Mouse (Mus musculus): Measurements from ENCODE around the gene Epha4. TPM values are rescaled to one million over a fixed set of nuclear protein-coding genes. Genes with fewer than 3 reads are reported as not detected.

Epha4 gene
- polyA plus RNA-seq, 1 experiment from 2014 or later: 28.8 TPM

DNA sequence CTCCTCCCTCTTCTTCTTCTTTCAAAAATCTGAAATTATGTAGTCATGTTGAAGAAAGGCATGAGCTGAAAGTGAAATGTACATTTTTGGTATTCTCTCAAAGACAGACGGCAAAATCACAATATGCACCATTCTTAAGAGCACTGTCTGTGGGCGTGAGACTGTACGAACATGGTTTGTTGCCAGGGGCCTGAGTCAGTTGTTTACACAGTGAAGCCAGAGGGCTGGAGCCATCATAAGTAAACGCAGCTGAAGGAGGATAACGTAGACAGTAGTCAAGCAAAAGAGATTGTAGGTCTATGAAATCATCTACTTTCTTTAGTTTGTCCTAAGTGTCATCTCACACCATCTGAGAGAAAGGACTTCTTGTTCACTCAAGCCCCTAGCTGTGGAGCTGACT lies 21.0 kb upstream of the Epha4 start:
- H3K9me3 ChIP-seq (replicated peaks; ENCODE audit: control insufficient read depth, low read length): no peaks in the 10 kb centered on the region
- no peaks in the 10 kb centered on the region for H3K36me3 ChIP-seq (replicated peaks; ENCODE audit: control insufficient read depth, insufficient read depth, low read depth, low read length)
- H3K4me1 ChIP-seq (ENCODE audit: control insufficient read depth, insufficient read depth, low read length): no peaks in the 10 kb centered on the region
- H3K27ac ChIP-seq (replicated peaks; ENCODE audit: low read depth, low read length): no peak overlapping the region
- 80% methylated on average over 5 of the region's 5 CpGs for WGBS
- no peak overlapping the region for H3K4me2 ChIP-seq (ENCODE audit: low read depth, low read length)
- DNase-seq (ENCODE audit: low spot score) (no peak), ATAC-seq (replicated peaks; ENCODE audit: insufficient number of reproducible peaks, low FRiP score, low TSS enrichment, low read depth) (no peak)
- H3K9ac ChIP-seq (replicated peaks; ENCODE audit: low read length): no peak overlapping the region
- no peak overlapping the region for H3K4me3 ChIP-seq (ENCODE audit: low read depth, low read length)
- no peaks in the 10 kb centered on the region for H3K27me3 ChIP-seq (ENCODE audit: control insufficient read depth, insufficient read depth, low read length)

DNA sequence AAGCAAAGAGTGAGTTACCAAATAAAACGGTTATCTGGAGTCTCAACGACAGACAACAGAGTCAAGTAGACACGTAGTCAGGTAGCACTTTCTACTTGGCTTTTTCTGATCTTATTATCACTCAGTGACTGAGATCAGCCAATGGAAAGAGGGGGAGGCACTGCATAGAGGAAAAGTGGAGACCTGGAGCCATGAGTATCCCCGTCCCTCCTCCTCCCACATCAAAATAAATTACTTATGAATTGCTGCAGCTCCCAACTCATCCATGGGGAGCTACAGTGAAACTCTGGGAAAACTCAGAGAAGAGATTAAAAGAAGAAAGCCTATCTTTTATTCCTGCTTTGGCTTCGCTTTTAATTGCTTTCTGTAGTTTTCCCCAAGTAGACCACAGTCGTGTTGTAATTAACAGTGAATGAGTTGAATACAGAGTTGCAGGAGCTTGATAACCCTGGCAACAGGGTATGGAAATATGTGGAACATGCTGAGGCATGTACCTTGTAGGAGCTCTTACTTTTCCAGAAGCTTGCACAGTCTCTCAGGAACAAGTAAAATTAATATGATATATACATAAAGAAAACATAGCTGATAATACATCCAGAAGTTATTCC lies 17.8 kb upstream of the Epha4 start:
- Histone ChIP-seq H3K27ac (replicated peaks; ENCODE audit: low read depth, low read length) (no peak overlapping the region), H3K9me3 (replicated peaks; ENCODE audit: control insufficient read depth, low read length) (no peaks in the 10 kb centered on the region), H3K9ac (replicated peaks; ENCODE audit: low read length) (no peak overlapping the region), H3K4me3 (ENCODE audit: low read depth, low read length) (no peak overlapping the region), H3K4me1 (ENCODE audit: control insufficient read depth, insufficient read depth, low read length) (no peaks in the 10 kb centered on the region), H3K36me3 (replicated peaks; ENCODE audit: control insufficient read depth, insufficient read depth, low read depth, low read length) (no peaks in the 10 kb centered on the region), H3K27me3 (ENCODE audit: control insufficient read depth, insufficient read depth, low read length) (no peaks in the 10 kb centered on the region), H3K4me2 (ENCODE audit: low read depth, low read length) (no peak overlapping the region)
- no peak for DNase-seq (ENCODE audit: low spot score)
- 41% methylated on average over 6 of the region's 6 CpGs for WGBS
- no peak for ATAC-seq (replicated peaks; ENCODE audit: insufficient number of reproducible peaks, low FRiP score, low TSS enrichment, low read depth)

DNA sequence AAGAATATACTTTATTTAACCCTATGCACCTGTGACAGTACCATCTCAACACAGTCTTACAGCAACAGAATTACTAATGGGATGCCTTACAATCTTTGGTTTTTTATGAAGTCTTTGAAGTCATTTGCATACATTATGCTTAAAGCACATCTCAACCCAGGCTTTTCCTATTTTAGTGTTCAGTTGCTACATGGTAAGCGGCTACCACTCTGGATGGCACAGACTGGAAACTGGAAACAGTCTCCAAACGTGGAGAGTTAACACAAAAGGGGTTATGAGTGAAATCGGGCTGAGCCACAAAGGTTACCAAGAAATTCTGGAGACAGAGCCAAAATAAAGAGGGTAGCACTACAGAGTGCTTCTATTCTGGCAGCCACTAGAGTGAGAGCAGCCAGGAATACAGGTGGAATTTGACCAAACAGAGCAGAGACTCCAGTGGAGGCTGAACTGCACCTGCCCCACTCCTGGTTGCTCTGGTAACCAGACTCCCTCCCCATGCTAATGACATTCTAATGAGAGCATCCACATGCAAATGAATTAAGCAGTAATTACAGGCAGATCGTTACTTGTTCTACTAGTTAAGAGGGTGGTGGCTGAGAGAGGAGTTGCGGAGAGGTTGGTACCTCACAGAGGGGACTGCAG lies 17.2 kb upstream of the Epha4 start:
- 49% methylated on average over 5 of the region's 5 CpGs for WGBS
- no peak overlapping the region for H3K4me2 ChIP-seq (ENCODE audit: low read depth, low read length)
- ATAC-seq (replicated peaks; ENCODE audit: insufficient number of reproducible peaks, low FRiP score, low TSS enrichment, low read depth): no peak

DNA sequence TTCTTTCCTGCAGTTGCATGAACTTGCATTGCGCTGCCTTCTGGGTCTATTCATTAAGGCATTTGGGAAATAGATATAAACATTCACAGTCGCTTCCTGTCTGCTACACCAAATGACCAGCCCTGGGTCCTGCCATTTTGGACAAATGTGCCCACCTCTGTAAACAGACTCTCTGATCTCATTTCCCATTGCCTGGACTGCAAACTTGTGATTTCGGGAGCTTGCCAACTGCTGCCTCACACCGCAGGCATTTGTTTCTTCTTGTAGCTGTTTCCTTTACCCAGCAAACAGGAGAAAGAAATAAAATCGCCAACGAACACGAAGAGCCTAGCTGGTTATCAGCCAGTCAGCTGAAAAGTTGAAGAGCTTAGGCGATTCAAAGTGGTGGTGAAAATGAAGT lies 10.2 kb upstream of the Epha4 start:
- no peak overlapping the region for H3K9ac ChIP-seq (replicated peaks; ENCODE audit: low read length)
- WGBS: 85% methylated on average over 8 of the region's 8 CpGs
- H3K4me1 ChIP-seq (ENCODE audit: control insufficient read depth, insufficient read depth, low read length): no peaks in the 10 kb centered on the region
- H3K27me3 ChIP-seq (ENCODE audit: control insufficient read depth, insufficient read depth, low read length): no peaks in the 10 kb centered on the region
- H3K4me2 ChIP-seq (ENCODE audit: low read depth, low read length): no peak overlapping the region
- H3K27ac ChIP-seq (replicated peaks; ENCODE audit: low read depth, low read length): no peak overlapping the region
- no peaks in the 10 kb centered on the region for H3K36me3 ChIP-seq (replicated peaks; ENCODE audit: control insufficient read depth, insufficient read depth, low read depth, low read length)
- no peak overlapping the region for H3K4me3 ChIP-seq (ENCODE audit: low read depth, low read length)
- H3K9me3 ChIP-seq (replicated peaks; ENCODE audit: control insufficient read depth, low read length): no peaks in the 10 kb centered on the region
- no peak for ATAC-seq (replicated peaks; ENCODE audit: insufficient number of reproducible peaks, low FRiP score, low TSS enrichment, low read depth)
- DNase-seq (ENCODE audit: low spot score): no peak

More for the DNA sequence above, 17.2 kb upstream of the Epha4 start:
- Histone ChIP-seq H3K36me3 (replicated peaks; ENCODE audit: control insufficient read depth, insufficient read depth, low read depth, low read length) (no peaks in the 10 kb centered on the region), H3K4me1 (ENCODE audit: control insufficient read depth, insufficient read depth, low read length) (no peaks in the 10 kb centered on the region), H3K9me3 (replicated peaks; ENCODE audit: control insufficient read depth, low read length) (no peaks in the 10 kb centered on the region), H3K27ac (replicated peaks; ENCODE audit: low read depth, low read length) (no peak overlapping the region), H3K4me3 (ENCODE audit: low read depth, low read length) (no peak overlapping the region), H3K9ac (replicated peaks; ENCODE audit: low read length) (no peak overlapping the region), H3K27me3 (ENCODE audit: control insufficient read depth, insufficient read depth, low read length) (no peaks in the 10 kb centered on the region)
- DNase-seq (ENCODE audit: low spot score): no peak

DNA sequence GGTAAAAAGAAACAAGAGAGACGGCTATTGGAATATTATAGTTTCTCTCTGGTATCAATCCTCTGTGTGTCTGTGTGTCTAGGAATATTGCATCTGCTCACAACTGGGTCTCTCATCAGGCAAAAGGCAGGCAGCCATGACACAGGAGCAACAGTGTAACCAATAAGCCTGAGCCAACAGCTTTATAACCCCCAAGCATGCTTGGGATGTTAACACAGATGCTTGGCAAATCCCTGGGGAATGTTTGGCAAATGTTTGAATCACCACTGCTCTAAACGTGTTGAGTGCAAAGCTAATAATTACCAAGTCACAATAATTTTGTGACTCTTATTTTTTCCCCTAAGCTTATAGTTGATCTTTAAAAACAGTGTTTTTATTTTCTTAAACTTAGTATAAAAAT lies 8.5 kb upstream of the Epha4 start:
- Histone ChIP-seq H3K9me3 (replicated peaks; ENCODE audit: control insufficient read depth, low read length) (no peaks in the 10 kb centered on the region), H3K4me2 (ENCODE audit: low read depth, low read length) (no peak overlapping the region), H3K9ac (replicated peaks; ENCODE audit: low read length) (no peak overlapping the region), H3K27me3 (ENCODE audit: control insufficient read depth, insufficient read depth, low read length) (no peaks in the 10 kb centered on the region), H3K27ac (replicated peaks; ENCODE audit: low read depth, low read length) (no peak overlapping the region), H3K4me1 (ENCODE audit: control insufficient read depth, insufficient read depth, low read length) (no peaks in the 10 kb centered on the region), H3K36me3 (replicated peaks; ENCODE audit: control insufficient read depth, insufficient read depth, low read depth, low read length) (no peaks in the 10 kb centered on the region), H3K4me3 (ENCODE audit: low read depth, low read length) (no peak overlapping the region)
- no peak for ATAC-seq (replicated peaks; ENCODE audit: insufficient number of reproducible peaks, low FRiP score, low TSS enrichment, low read depth)
- no peak for DNase-seq (ENCODE audit: low spot score)
- WGBS: 70% methylated on average over 2 of the region's 2 CpGs

DNA sequence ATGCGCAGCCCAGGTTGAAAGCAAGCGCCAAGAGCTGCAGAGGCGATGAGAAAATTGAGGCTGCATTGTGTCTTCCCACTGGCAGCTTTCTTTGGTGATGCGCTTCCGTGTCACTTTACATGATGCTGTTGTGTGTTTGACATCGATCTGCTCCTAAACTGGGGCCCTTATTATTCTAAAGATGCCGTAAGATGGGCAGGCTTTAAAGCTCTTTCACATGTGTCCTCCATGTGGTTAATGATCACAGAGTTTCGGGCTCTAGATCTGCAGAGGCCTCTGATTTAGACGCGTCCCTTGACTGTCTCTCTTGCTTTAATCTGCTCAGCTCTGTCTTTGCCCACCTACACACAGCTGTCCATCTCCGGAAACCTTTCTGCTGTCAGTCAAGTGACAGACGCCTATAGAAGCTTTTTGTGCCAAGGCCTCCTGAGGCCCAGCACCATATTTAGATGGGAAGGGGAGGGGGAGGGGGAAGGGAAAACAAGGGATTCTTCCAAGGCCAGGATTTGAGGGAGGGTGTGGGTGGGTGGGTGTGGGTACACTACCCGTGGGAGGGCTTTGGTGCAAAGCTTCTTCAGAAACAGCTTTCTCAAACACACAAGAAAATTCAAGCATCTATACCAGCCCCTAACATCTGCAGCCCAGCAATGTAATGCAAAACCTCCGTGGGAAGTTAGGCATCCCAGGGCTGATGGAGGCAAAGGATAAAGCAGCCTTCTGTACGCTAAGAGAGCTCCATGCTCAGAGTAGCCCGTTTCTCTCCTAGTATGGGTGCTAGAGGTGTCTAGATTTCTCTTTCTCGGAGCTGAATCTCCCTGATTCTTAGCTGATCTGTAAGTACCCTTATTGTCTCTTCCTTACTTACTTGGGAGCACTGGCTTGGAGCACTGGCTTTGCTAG lies 7.0 kb upstream of the Epha4 start:
- Histone ChIP-seq H3K4me1 (ENCODE audit: control insufficient read depth, insufficient read depth, low read length) (no peaks in the 10 kb centered on the region), H3K36me3 (replicated peaks; ENCODE audit: control insufficient read depth, insufficient read depth, low read depth, low read length) (no peaks in the 10 kb centered on the region), H3K9me3 (replicated peaks; ENCODE audit: control insufficient read depth, low read length) (no peaks in the 10 kb centered on the region), H3K27ac (replicated peaks; ENCODE audit: low read depth, low read length) (no peak overlapping the region), H3K4me2 (ENCODE audit: low read depth, low read length) (0 out of 2 replicates have a peak overlapping the region, but pooled peaks have one; percentile 1), H3K9ac (replicated peaks; ENCODE audit: low read length) (no peak overlapping the region), H3K4me3 (ENCODE audit: low read depth, low read length) (no peak overlapping the region), H3K27me3 (ENCODE audit: control insufficient read depth, insufficient read depth, low read length) (no peaks in the 10 kb centered on the region)
- WGBS: 12% methylated on average over 14 of the region's 17 CpGs
- ATAC-seq (replicated peaks; ENCODE audit: insufficient number of reproducible peaks, low FRiP score, low TSS enrichment, low read depth) (peak; percentile 62), DNase-seq (ENCODE audit: low spot score) (peak; percentile 35)

DNA sequence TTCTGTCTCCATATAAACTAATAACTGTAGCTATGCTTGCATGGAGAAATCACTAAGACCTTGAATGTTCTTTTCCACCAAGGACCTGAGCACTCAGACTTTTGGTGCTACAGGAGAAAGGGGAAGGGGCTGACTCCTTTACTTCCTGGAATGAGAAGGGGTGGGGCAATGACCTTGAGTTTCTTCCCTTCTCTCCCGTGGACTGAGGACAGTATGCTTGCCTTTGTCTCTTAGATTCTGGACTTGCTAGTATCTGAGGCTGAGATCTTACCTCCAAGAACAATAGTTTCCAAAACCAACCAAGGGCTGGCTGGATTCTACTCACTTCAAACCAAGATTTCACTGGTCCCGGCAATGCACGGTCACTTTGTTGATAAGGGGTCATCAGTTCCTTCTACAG lies 3.8 kb upstream of the Epha4 start:
- 80% methylated on average over 3 of the region's 3 CpGs for WGBS
- Histone ChIP-seq H3K9ac (replicated peaks; ENCODE audit: low read length) (no peak overlapping the region), H3K27ac (replicated peaks; ENCODE audit: low read depth, low read length) (no peak overlapping the region), H3K4me2 (ENCODE audit: low read depth, low read length) (no peak overlapping the region), H3K4me3 (ENCODE audit: low read depth, low read length) (no peak overlapping the region), H3K36me3 (replicated peaks; ENCODE audit: control insufficient read depth, insufficient read depth, low read depth, low read length) (no peaks in the 10 kb centered on the region), H3K9me3 (replicated peaks; ENCODE audit: control insufficient read depth, low read length) (no peaks in the 10 kb centered on the region), H3K4me1 (ENCODE audit: control insufficient read depth, insufficient read depth, low read length) (no peaks in the 10 kb centered on the region), H3K27me3 (ENCODE audit: control insufficient read depth, insufficient read depth, low read length) (no peaks in the 10 kb centered on the region)
- ATAC-seq (replicated peaks; ENCODE audit: insufficient number of reproducible peaks, low FRiP score, low TSS enrichment, low read depth) (no peak), DNase-seq (ENCODE audit: low spot score) (no peak)

Measured in embryonic facial prominence, embryonic 11.5 days (tissue).